In genomic region chr9:48526520-48526919, GRCm38 (mm10) we compare ENCODE assay signal across 23 mouse cellular contexts.
"Had no signal": no experiment of that assay in that cellular context is flagged by ENCODE, and none has a peak within 500 bp of the region (broad histone marks: within the 10 kb centered on the region; RNA-seq: fewer than 3 reads in every experiment).

No protein-coding gene starts in this region.

- H3K4me3 ChIP-seq: layer of hippocampus, adult 2 months; limb, embryonic 12.5 days; limb, embryonic 15.5 days; midbrain, embryonic 13.5 days; neural tube, embryonic 12.5 days had no signal

- H3K27ac ChIP-seq: kidney, postnatal 0 days; layer of hippocampus, adult 2 months; limb, embryonic 12.5 days; limb, embryonic 15.5 days; liver, embryonic 14.5 days; macrophage; midbrain, embryonic 13.5 days; neural tube, embryonic 12.5 days; stomach, postnatal 0 days had no signal

- H3K36me3 ChIP-seq: limb, embryonic 12.5 days; limb, embryonic 15.5 days; midbrain, embryonic 13.5 days; neural tube, embryonic 12.5 days had no signal

- ATAC-seq: liver, postnatal 0 days; lung, postnatal 0 days; midbrain, embryonic 13.5 days had no signal

- H3K9ac ChIP-seq: limb, embryonic 12.5 days; limb, embryonic 15.5 days; liver, embryonic 14.5 days; liver, postnatal 0 days; lung, embryonic 14.5 days; midbrain, embryonic 13.5 days; neural tube, embryonic 12.5 days had no signal

- H3K9me3 ChIP-seq: limb, embryonic 12.5 days; limb, embryonic 15.5 days; midbrain, embryonic 13.5 days; neural tube, embryonic 12.5 days had no signal

- H3K4me2 ChIP-seq: limb, embryonic 12.5 days; limb, embryonic 15.5 days; liver, embryonic 11.5 days; lung, embryonic 14.5 days; midbrain, embryonic 13.5 days; neural tube, embryonic 12.5 days had no signal

- H3K4me1 ChIP-seq: limb, embryonic 12.5 days; limb, embryonic 15.5 days; midbrain, embryonic 13.5 days; neural tube, embryonic 12.5 days had no signal

- DNase-seq: kidney, adult 2 months; kidney, postnatal 25 days; layer of hippocampus, postnatal 36 days; left cerebral cortex, postnatal 4 days; liver, postnatal 0 days; lung, embryonic 14.5 days; right cerebral cortex, adult 18-20 months; right cerebral cortex, postnatal 14 days; right cerebral cortex, postnatal 4 days; thymus, adult 2 months; thymus, postnatal 14 days; thymus, postnatal 4 days had no signal

- H3K27me3 ChIP-seq: limb, embryonic 12.5 days; limb, embryonic 15.5 days; midbrain, embryonic 13.5 days; neural tube, embryonic 12.5 days had no signal
